Mouse (Mus musculus) kidney, adult 2 months (tissue): ENCODE measurements around the gene Il17rb. TPM values are rescaled to one million over a fixed set of nuclear protein-coding genes. Genes with fewer than 3 reads are reported as not detected.

Experiments used
- DNase-seq: peaks from one replicate; pipeline ENCODE4 v3.0.0; 2021
- H3K27ac ChIP-seq: fragments of 200-500 bp; 2 replicates; pipeline ENCODE4 v1.5.1; 2012; ENCODE audit warnings: low read depth, low read length, control low read depth, inconsistent platforms; ENCODE audit not compliant: insufficient read depth
- H3K27me3 ChIP-seq: fragments of 200-500 bp; replicated peaks from 2 replicates; pipeline ENCODE4 v1.6.1; 2012; ENCODE audit warnings: mild to moderate bottlenecking, moderate library complexity, low read length, inconsistent platforms; ENCODE audit not compliant: control insufficient read depth, insufficient read depth
- H3K36me3 ChIP-seq: fragments of 200-500 bp; 2 replicates; pipeline ENCODE4 v1.6.1; 2012; ENCODE audit warnings: mild to moderate bottlenecking, moderate library complexity, low read length, inconsistent platforms; ENCODE audit not compliant: control insufficient read depth, insufficient read depth
- H3K4me1 ChIP-seq: fragments of 200-500 bp; 2 replicates; pipeline ENCODE4 v1.6.1; 2011; ENCODE audit warnings: low read length; ENCODE audit not compliant: control insufficient read depth, insufficient read depth
- H3K4me3 ChIP-seq: fragments of 200-500 bp; 2 replicates; pipeline ENCODE4 v1.5.1; 2011; ENCODE audit warnings: mild to moderate bottlenecking, low read depth, low read length, control low read depth; ENCODE audit not compliant: insufficient read depth
- CTCF ChIP-seq: fragments of 200-500 bp; conservative IDR thresholded peaks from 2 replicates; pipeline ENCODE4 v1.5.1; 2011; ENCODE audit warnings: low read depth, mild to moderate bottlenecking, control low read depth, low read length, moderate library complexity, mixed read lengths; ENCODE audit not compliant: insufficient read depth, insufficient read length
- POLR2A ChIP-seq: fragments of 200-500 bp; IDR thresholded peaks from one replicate; pipeline ENCODE4 v1.6.1; 2011; ENCODE audit warnings: low read depth, low read length, control low read depth
- WGBS: fragments of 180-500 bp; shearing (Covaris S2); methylation state at CpG from one replicate; pipeline ENCODE4 v1.1.7; 2018; 5-methylcytosine and 5-hydroxymethylcytosine counted together
- polyA plus RNA-seq: library from polyadenylated mRNA; depleted of rRNA; stranded (reverse); fragments of >200 nt; gene quantifications from 2 replicates; pipeline ENCODE4 v1.2.3, GENCODE M21; 2012

Gene Il17rb
- polyA plus RNA-seq, 1 experiment: 6.7 TPM

GRCm38 (mm10) chr14:29998747-29999474, 9.8 kb downstream of the Il17rb start:
- DNase-seq: no peak
- H3K27ac ChIP-seq: no peak overlapping the region
- no peaks in the 10 kb centered on the region; the same call in 1 of the 2 replicates for H3K36me3 ChIP-seq
- H3K4me1 ChIP-seq: peaks cover 21% of the 10 kb centered on the region
- 81% methylated on average over 13 of the region's 13 CpGs for WGBS
- no peak overlapping the region for H3K4me3 ChIP-seq
- no peaks in the 10 kb centered on the region for H3K27me3 ChIP-seq
- TF ChIP-seq POLR2A: no peak
- TF ChIP-seq CTCF: no peak

GRCm38 (mm10) chr14:29997345-29997744, 11.4 kb downstream of the Il17rb start:
- H3K27ac ChIP-seq: no peak overlapping the region
- TF ChIP-seq POLR2A: no peak
- TF ChIP-seq CTCF: no peak
- no peaks in the 10 kb centered on the region for H3K27me3 ChIP-seq
- no peaks in the 10 kb centered on the region; the same call in 1 of the 2 replicates for H3K36me3 ChIP-seq
- H3K4me3 ChIP-seq: no peak overlapping the region
- DNase-seq: no peak
- H3K4me1 ChIP-seq: peaks cover 21% of the 10 kb centered on the region

- TF ChIP-seq CTCF (no peak), POLR2A (no peak)
- Histone ChIP-seq H3K27me3 (no peaks in the 10 kb centered on the region), H3K4me1 (peaks cover 21% of the 10 kb centered on the region), H3K36me3 (no peaks in the 10 kb centered on the region; the same call in 1 of the 2 replicates), H3K27ac (peak overlapping the region; percentile 85), H3K4me3 (no peak overlapping the region)
- peak; percentile 92 for DNase-seq
- WGBS: 55% methylated on average over 11 of the region's 11 CpGs
These were observed 12.5 kb downstream of the Il17rb start for GRCm38 (mm10) chr14:29996000-29996751.

GRCm38 (mm10) chr14:29994976-29995375, 13.7 kb downstream of the Il17rb start:
- Histone ChIP-seq H3K4me1 (peaks cover 21% of the 10 kb centered on the region), H3K27ac (no peak overlapping the region), H3K4me3 (no peak overlapping the region), H3K27me3 (no peaks in the 10 kb centered on the region), H3K36me3 (no peaks in the 10 kb centered on the region; the same call in none of the 2 replicates)
- TF ChIP-seq POLR2A: no peak
- no peak for TF ChIP-seq CTCF
- WGBS: 97% methylated on average over 4 of the region's 4 CpGs
- no peak for DNase-seq

- 61% methylated on average over 4 of the region's 4 CpGs for whole genome bisulfite sequencing
- TF ChIP-seq CTCF: no peak
- TF ChIP-seq POLR2A: no peak
- Histone ChIP-seq H3K36me3 (peaks cover 11% of the 10 kb centered on the region), H3K4me1 (peaks cover 3% of the 10 kb centered on the region; the same call in 1 of the 2 replicates), H3K27ac (no peak overlapping the region; the same call in 1 of the 2 replicates), H3K4me3 (no peak overlapping the region), H3K27me3 (no peaks in the 10 kb centered on the region)
- DNase-seq: peak; percentile 55
These were observed 20.4 kb downstream of the Il17rb start for GRCm38 (mm10) chr14:29988337-29988736.

- 61% methylated on average over 9 of the region's 9 CpGs for WGBS
- no peak overlapping the region; the same call in 1 of the 2 replicates for H3K27ac ChIP-seq
- peak; percentile 57 for DNase-seq
- peaks cover 3% of the 10 kb centered on the region; the same call in 1 of the 2 replicates for H3K4me1 ChIP-seq
- no peaks in the 10 kb centered on the region for H3K27me3 ChIP-seq
- peaks cover 11% of the 10 kb centered on the region for H3K36me3 ChIP-seq
- TF ChIP-seq CTCF (no peak), POLR2A (no peak)
- no peak overlapping the region for H3K4me3 ChIP-seq
These were observed 21.0 kb downstream of the Il17rb start for GRCm38 (mm10) chr14:29987739-29988138.

GRCm38 (mm10) chr14:29987276-29987675, 21.4 kb downstream of the Il17rb start:
- H3K27me3 ChIP-seq: no peaks in the 10 kb centered on the region
- TF ChIP-seq CTCF (no peak), POLR2A (no peak)
- peaks cover 11% of the 10 kb centered on the region for H3K36me3 ChIP-seq
- 74% methylated on average over 6 of the region's 6 CpGs for WGBS
- H3K27ac ChIP-seq: no peak overlapping the region; the same call in 1 of the 2 replicates
- H3K4me3 ChIP-seq: no peak overlapping the region
- H3K4me1 ChIP-seq: peaks cover 3% of the 10 kb centered on the region; the same call in 1 of the 2 replicates
- no peak for DNase-seq
